Mouse (Mus musculus): ENCODE measurements around the gene Cysltr2. TPM values are rescaled to one million over a fixed set of nuclear protein-coding genes. Genes with fewer than 3 reads are reported as not detected.

Gene Cysltr2
- polyA plus RNA-seq (2017; shearing (Covaris generic)) = 10.8 TPM

GRCm38 (mm10) chr14:73048937-73049336 is at the start of gene Cysltr2:
Gene Cysltr2, minus strand, starts transcription at chr14:73049114.

Other genes with a start within 250 kb of the Cysltr2 start
- gene Rcbtb2, start 73.9 kb upstream of the Cysltr2 start, polyA plus RNA-seq (2017; shearing (Covaris generic)) = 65.8 TPM
- gene Lpar6, start 188.8 kb upstream of the Cysltr2 start, polyA plus RNA-seq (2017; shearing (Covaris generic)) = 22.4 TPM

Measured in CD4-positive, CD25-positive, alpha-beta regulatory T cell (primary cell).